7 mouse cellular contexts compared by ENCODE assay signal in the genomic region with DNA sequence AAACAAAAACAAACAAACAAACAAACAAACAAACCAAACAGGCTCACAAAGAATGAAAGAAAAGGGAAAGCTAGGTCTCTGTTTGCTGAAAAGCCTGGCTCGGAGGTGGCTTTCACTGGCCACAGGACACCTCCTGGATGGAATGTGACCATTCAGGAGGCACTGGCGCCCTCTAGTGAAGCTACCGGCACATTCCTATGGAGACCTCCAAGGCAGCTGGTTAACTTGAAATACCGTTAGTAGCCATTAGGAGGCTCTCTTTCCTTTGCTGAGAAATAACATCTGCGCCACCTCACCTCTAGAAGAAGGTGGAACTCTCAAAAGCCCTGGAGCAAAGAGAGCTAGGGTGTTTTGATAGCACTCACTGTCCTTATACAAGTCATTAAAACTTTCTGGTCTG.
DNase-seq lines count a peak whose midpoint lies in the region; ATAC-seq and TF ChIP-seq lines count a peak whose summit lies in the region.

No protein-coding gene starts in this region.

- H3K27ac ChIP-seq in liver, embryonic 14.5 days: no peak overlapping the region

- 30% methylated on average over 5 of the region's 5 CpGs for WGBS in liver, embryonic 14.5 days (ENCODE audit: insufficient replicate concordance)

- H3K36me3 ChIP-seq in E14TG2a.4 (ENCODE audit: insufficient read depth, low read length): no peaks in the 10 kb centered on the region
- no peaks in the 10 kb centered on the region for H3K36me3 ChIP-seq in liver, embryonic 14.5 days (replicated peaks; ENCODE audit: control insufficient read depth, insufficient read depth, low read depth)

- in situ Hi-C loops in Patski (cut with MboI; ENCODE audit: low pct_unique_long_range_greater_than_20kb): no loop called here

- peak; percentile 88 for TF ChIP-seq CTCF in E14TG2a.4 (conservative IDR thresholded peaks at IDR 0.05; ENCODE audit: low read length)
- TF ChIP-seq CTCF in Patski (IDR thresholded peaks at IDR 0.05): peak; percentile 82
- peak; percentile 65 for TF ChIP-seq CTCF in liver, embryonic 14.5 days (IDR thresholded peaks at IDR 0.05; ENCODE audit: low read depth)

- CTCF ChIA-PET in Patski (lab: Charles Lee): no interaction called here

- POLR2A ChIA-PET in Patski (lab: Charles Lee): no interaction called here

- H3K27me3 ChIP-seq in E14TG2a.4 (ENCODE audit: insufficient read depth, low read length): no peaks in the 10 kb centered on the region
- H3K27me3 ChIP-seq in Patski: peaks cover 17% of the 10 kb centered on the region
- H3K27me3 ChIP-seq in liver, embryonic 14.5 days (ENCODE audit: control insufficient read depth, insufficient read depth, low read length): no peaks in the 10 kb centered on the region

- TF ChIP-seq EP300 in liver, embryonic 14.5 days (IDR thresholded peaks at IDR 0.05; ENCODE audit: low read depth): no peak

- peak; percentile 67 for ATAC-seq in Patski
- ATAC-seq in liver, embryonic 14.5 days (ENCODE audit: insufficient read depth): no peak

- H3K4me1 ChIP-seq in E14TG2a.4 (replicated peaks; ENCODE audit: low read depth, low read length): peaks cover 12% of the 10 kb centered on the region
- H3K4me1 ChIP-seq in liver, embryonic 14.5 days (replicated peaks; ENCODE audit: control insufficient read depth in 2 of 2, insufficient read depth in 2 of 2, low read length in 1 of 2): no peaks in the 10 kb centered on the region

- no peak overlapping the region for H3K9ac ChIP-seq in liver, embryonic 14.5 days (replicated peaks)

- no peak overlapping the region for H3K4me3 ChIP-seq in E14TG2a.4 (replicated peaks; ENCODE audit: low read length)
- no peak overlapping the region for H3K4me3 ChIP-seq in liver, embryonic 14.5 days (ENCODE audit: insufficient read depth in 1 of 2, low read depth in 2 of 2, low read length in 2 of 2)

- H3K4me2 ChIP-seq in liver, embryonic 14.5 days (ENCODE audit: low read depth): no peak overlapping the region

- H3K9me3 ChIP-seq in E14TG2a.4 (ENCODE audit: low read length): no peaks in the 10 kb centered on the region
- no peaks in the 10 kb centered on the region for H3K9me3 ChIP-seq in liver, embryonic 14.5 days (ENCODE audit: control insufficient read depth, low read length)

- DNase-seq in layer of hippocampus, adult 11-12 months (ENCODE audit: low spot score): peak; percentile 21
- DNase-seq in layer of hippocampus, adult 9-11 months: no peak
- DNase-seq in Patski (ENCODE audit: low read depth, low spot score): no peak
- DNase-seq in embryo, embryonic 9.5 days (ENCODE audit: extremely low spot score): peak; percentile 61
- peak in 1 of 3 experiments; percentile 4 for DNase-seq in liver, embryonic 14.5 days (ENCODE audit: low read depth in 3 of 3, low spot score in 3 of 3)
- DNase-seq in frontal cortex, postnatal 14 days (ENCODE audit: low spot score in 2 of 2): no peak

Comparison
In these comparisons a context has a peak if more than half of its experiments do, and no peak if none do; other contexts are left out.
1. DNase-seq: peak in layer of hippocampus, adult 11-12 months (single experiment) and embryo, embryonic 9.5 days (single experiment); none in layer of hippocampus, adult 9-11 months (single experiment), Patski (single experiment) and frontal cortex, postnatal 14 days (0 of 2).
2. Peak in every context shown above with its lines, with median percentiles within 50 percentile points of each other: CTCF ChIP-seq.